Mouse (Mus musculus) spleen, adult 12 weeks (tissue): Measurements from ENCODE around the gene Hoxa1.

Source experiments
- DNase-seq: peaks from one replicate; pipeline ENCODE4 v3.0.0; 2022; ENCODE audit warnings: low spot score

The Hoxa1 gene

DNA sequence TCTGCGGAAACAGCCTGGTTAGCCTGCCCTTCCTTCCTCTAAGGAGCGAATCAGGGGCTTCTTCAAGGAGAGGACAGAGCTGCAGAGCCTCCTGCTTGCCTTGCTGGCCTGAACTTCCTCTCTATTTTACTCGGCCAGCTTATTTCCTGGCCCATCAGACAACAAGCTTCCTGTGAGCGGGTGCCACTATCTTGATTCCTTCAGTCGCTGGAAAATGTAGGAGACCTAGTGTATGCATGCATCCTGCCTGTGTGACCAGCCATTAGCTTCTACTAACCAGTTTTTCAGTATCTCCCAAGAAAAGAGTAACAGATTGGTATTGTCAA is 12.7 kb upstream of the Hoxa1 start:
- DNase-seq, result no peak

DNA sequence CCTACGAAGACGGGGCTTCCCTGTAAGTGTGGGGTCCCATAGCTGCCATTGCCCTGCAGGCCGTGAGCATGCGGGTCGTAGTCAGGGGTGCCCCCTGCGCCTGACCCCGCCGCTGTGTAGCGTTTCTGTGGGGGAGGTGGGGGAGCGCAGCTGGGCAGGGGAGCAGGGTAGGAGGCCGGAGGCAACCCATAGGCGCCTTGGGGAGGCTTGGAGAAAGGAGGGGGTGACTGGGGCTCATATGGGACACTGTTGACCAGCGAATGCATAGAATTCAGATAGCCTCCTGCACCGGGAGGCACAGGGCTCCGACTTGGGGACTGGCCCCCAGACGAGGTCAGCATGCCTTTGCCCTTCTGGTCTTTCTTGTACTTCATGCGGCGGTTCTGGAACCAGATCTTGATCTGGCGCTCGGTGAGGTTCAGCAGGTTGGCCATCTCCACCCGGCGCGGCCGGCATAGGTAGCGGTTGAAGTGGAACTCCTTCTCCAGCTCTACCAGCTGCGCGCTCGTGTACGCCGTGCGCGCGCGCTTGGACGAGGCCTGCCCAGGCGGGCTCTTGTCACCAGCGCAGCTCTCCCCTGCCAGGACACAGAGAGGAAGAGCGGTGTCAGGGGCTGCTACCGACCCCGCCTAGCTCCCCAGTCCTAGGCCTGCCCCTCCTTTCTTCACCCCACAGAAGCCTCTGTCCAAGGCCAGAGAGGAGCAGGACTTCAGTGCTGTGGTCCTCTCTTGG is 12.2 kb upstream of the Hoxa1 start:
- DNase-seq, result no peak

DNA sequence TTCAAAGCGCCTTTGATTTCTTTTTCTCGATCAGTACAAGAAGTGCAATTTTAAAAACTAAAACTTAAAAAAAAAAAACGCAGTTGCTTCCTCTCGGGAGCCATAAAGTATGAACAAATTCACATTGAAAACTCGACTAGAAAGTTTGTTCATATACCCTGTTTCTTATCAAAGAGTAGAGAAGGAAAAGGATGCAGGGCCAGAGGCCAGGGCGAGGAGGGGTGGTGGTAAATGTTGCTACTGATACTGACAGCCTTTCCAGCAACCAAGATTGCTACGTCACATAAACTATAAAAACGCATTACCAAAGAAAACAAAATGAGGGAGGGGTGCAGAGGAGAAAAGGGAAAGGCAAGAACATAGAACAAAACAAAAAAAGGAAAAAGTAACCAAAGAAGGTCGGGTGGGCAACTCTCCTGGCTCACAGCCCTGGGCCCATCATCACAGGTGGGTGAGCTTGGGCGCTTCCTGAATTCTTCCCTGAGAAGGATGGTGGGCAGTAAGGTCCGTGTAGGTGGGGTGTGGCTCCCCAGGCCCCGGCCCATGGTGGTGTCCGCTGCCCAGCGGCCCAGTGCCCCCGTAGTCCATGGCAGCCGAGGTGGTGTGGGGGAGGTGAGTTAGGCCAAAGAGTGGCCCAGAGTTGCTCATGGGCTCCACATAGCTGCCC is 11.5 kb upstream of the Hoxa1 start:
- DNase-seq, result no peak

DNA sequence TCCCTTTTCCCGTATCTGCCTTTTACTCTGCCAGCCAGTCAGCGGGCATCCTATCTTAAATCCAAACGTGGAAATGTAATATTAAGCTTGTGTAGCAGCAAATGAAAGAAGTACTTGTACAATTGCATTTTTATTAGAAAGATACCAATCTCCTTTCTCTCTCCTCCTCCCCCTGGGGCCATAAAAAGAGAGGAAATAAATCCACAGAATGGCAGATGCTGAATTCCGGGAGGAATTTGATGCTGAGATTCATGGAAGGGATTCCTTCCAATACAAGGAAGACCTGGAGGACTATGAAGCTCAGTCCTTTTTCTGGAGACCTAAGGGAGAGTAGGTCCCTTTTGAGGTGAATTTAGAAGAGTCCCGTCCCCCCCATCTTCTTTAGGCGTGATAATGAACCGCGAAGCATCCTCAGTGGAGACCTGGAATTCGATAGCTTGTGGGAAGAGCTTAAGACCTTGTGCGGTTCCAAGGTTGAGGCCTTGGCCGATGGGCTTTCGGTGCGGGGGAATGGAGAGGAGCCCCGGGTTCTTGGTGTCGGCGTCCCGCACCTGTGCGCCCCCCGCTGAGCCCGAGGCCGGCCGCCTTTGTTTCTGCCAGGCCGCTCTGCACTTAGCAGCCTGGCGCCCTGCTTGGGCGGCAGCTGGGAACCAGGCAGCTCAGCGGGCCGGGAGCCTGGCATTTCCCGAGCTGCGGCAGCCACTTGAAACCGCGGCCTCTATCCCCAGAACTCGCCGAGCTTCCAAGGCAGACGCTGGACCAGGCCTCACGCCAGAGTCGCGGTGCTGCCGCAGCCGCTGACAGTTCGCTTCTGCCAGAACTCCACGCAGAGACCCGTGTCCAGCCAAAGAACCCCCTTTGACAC is 10.3 kb upstream of the Hoxa1 start:
- DNase-seq, result no peak

DNA sequence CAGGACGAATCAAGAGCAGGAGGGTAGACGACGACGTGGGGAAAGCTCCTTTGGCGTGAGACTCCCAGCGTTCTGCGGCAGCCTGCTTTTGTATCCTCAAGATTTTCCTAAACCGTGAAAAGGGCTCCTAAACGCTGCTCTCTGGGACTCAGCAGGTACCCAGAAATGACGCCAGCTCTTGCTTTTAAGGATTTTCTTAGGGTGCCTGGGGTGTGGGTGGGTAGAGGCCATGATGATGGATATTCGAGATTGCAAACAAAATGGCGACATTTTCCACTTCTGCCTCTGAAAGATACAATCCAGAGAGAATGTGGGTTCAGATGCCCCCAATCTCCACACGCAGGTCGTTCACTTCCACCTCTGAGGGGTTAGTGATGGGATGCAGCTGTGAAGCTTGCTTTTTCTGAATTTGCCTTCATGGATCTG is 9.6 kb upstream of the Hoxa1 start:
- no peak for DNase-seq

DNA sequence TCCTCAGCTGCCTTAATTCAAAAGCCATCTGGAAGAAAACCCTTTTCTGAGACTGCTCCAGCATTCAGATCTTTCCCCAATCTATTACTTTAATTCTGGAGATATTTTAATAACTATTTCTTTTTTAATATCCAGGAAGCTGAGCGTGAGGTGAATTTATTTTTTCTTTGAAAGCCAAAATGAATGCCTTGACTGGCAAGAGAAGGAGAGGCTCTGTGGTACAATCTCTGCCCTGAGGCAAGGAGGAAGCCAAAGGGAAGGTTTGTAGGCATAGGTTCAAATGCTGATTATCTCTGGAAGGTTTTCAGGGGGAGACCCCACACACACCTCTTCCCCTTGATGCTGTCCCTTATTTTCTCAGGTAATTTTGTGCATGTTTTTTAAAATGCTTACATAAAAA is 9.1 kb upstream of the Hoxa1 start:
- DNase-seq, result no peak

DNA sequence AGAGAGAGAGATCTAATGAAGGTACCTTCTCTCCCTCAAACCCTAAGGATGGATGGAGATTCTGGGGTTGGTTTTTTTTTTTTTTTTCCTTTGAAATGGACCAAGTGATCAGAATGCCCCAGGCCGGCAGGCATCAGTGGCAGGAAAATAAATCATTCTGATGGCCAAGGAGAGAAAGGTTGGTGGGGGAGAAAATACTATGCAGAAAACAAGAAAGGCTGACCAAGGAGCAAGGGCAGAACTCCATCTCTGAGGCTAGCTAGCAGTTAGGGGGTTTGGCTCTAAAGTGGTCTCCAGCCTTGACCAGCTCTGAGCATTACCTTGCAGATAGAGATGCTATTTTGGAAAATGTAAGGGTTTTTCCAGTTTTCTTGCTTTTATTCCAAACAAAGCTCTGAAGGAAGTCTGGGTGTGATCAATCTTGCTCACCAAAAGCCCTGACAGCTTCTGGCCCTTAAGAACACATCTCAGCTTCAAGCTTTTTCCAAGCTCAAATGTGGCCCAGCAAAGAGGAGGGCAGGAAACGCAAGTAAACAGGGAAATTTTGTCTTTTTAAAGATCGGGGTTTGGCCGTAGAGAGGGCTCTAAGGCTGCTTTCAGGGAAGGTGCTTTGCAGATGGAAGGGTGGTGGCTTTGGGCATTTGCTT is 8.4 kb upstream of the Hoxa1 start:
- no peak for DNase-seq

DNA sequence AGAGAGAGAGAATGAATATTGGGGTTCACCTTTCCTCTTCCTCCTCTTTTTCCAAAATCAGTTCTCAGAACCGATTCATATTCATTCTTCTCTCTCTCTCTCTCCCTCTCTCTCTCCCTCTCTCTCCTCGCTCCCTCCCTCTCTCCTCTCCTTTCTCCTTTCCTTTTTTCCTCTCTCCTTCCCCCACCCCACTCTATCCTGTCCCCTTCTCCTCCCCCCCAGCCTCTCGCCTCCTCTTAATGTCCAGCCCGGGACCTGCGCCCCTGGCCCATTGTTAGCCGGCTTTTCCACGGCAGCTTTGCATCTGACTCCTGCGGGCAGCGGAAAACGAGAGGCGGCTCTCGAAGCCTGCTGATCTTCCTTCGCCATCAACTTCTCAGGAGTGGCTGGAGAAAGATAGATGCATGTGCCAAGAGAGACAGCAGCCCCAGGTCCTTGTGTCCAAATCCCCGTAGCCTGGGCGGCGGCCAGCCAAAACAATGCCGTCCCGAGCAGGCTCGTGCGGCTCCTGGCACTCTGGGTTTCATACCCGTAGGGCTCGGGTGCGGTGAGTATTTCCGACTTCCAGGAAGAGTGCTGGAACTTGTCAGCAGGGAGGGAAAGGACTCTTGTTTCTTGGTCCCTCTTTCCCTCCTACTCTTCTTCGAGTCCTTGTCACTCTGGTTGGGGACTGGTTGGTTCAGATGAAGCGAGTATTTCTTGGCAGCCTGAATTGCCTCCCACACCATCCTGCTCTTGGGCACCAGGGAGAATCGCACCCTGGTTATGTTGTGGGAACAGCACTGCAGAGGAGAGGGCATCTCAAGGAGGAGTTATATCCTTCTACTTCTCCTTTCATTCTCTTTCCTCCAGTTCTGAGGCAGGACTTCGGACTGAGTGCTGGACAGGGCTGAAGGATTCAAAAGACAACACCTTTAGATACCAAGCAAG is 7.6 kb upstream of the Hoxa1 start:
- DNase-seq, result no peak

DNA sequence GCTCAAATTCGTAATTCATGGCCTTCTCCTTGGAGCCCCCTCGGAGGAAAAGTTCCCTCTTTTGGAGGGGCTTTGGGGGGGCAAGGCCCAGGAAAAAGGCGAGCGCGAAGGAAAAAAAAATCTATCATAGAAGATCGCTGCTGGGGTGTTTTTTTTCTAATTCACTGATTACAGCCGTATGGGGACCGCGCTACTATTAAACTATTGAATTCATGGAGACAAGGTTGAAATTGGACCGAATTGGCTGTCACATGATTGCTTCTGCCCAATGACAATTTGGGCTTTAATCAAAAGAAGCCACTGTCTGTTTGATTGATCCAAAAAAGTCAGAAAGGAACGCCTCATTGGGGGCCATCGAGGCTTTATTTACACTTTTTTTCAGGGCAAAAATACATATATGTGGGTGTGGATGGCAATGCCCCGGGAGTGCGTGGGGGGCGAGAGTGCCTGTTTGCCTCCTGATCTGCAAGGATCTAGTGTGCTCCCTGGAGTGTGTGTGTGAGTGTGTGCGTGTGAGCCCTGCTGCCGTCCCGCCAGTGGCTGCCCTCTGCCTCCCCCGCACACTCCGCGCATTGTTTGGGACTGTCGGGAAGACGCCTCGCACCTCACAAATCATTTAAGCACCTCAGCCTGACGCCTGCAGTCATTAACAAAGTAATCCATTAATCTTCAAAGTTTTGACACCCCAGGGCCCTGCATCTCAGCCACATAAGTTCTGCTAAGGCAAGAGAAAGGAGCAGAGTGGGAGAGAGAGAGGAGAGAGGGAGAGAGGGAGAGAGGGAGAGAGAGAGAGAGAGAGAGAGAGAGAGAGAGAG is 6.7 kb upstream of the Hoxa1 start, which contains the start of gene Hoxa2:
TSS of gene Hoxa2 (minus strand) at position 206 of the 815 bp plus-strand sequence.
- no peak for DNase-seq

DNA sequence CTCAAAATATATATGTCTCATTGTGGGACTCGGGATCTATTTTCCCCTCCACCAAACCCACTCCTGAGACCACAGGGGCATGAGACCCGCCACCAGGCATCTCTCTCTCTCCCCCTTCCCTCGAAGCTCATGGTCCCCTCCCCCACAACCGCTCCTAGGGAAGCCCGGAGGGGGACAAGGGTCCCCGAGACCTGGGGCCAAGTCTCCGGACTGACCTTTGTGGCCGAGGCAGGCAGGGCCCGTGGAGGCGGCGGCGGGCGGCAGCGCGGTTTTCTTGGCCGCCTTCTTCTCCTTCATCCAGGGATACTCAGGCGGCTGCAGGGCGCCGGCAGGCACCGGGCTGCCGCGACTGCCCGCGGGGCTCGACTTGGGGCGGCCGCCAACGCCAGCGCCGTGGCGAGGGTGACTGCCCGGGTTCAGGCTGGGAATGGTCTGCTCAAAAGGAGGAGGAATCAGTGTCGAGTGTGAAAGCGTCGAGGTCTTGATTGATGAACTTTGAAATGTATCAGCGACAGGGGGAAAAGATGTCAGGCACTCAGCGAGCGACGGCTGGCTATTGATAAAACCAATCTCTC is 6.0 kb upstream of the Hoxa1 start:
- no peak for DNase-seq

DNA sequence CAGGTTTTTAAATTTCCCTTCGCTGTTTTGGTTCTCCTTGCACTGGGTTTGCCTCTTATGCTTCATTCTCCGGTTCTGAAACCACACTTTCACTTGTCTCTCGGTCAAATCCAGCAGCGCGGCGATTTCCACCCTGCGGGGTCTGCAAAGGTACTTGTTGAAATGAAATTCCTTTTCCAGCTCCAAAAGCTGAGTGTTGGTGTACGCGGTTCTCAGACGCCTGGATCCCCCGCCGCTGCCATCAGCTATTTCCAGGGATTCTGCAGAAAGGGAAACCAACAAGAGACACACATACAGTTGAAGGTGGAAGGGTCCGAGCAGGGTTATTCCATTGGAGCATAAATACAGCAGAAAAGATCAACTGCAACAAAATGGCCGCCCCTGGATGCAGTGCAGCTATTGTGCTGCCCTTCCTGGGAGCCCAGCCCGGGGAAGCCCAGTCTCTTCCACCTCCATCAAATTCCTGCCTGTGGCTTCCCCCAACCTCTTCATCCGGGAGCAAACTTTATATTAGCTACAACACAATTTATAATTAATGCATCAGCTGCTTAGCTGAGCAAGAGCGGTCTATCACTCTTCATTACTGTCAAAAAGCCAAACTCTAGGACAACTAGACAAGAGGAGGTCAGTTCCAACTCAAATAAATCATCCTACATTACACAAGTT is 5.4 kb upstream of the Hoxa1 start:
- no peak for DNase-seq

DNA sequence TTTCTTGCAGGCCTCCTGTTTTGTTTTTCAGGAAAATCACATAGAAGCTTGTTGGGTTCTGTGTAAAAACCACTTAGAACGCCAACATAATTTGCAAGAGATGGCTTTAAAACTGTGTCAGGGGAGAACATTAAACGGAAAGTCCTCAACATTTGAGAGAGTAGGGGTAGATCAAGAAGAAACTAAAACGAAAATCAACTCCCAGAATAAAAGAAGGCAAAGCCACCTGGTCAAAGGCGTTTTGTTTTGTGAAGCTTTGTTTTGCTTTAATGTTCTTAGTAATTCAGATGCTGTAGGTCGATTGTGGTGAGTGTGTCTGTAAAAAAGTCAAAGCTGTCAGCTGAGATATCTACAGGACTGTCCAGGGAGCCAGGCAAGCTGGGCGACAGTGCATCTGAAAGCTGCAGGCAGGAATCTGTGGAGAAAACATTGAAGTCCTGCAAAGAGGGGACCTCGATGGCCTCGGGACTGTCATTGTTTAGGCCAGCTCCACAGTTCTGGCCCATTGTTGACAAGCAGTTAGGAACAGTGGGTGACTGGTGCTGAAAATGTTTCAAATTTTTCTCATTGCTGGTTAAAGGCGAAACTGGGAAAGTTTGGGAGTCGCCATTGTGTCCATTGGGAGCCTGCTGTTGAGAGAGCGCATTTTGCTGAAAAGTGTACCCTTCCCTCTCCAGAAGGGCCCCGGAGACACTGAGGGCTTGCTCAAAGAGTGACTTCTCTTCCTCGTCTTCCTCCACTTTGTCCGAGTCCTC is 4.7 kb upstream of the Hoxa1 start:
- DNase-seq, result no peak

DNA sequence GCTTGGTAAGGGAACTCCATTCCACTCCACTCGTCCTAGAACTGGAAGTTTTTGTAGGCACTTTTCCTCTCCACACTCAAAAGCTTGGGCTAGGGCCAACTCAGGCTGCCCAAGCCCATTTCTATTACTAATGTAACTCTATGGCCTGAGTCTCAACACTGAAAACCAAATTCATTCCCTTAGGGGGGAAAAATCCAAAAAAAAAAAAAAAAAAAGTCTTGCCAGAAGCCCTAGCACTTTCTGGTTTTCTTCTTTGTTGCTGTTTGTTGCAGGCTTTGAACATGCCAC is 3.9 kb upstream of the Hoxa1 start:
- DNase-seq, result no peak

DNA sequence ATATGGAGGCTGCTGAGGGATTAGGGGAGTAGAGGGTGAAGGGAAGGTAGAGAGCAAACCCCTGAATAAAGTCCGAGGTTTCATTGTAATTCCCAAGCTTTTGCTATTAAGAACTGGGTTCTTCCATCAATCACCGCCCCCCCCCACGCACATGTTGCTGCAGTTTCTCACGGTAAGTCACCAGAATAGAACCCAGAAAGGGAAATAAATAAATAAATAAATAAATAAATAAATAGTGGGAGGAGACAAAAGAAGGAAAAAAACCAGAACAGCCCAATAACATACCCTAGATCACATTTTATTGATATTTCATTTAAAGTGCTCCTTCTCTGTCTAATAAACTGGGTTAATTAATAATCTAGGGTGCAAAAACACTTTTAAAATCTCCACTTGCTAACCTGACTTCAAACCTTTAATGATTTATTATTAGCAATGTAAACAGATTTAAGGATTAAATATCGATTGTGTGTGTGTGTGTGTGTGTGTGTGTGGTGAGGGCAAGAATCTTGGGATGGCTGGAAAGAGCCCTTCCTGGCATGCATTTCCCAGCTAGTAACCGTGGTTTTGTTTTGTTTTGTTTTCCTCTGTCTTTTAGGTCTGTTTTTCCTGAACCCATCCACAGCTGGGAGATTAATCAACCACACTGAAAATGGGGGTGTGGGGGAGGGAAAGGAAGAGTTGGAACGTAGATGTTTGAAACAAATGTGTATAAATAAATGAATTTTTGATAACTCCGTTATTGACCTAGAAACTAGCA is 3.4 kb upstream of the Hoxa1 start:
- DNase-seq, result no peak

DNA sequence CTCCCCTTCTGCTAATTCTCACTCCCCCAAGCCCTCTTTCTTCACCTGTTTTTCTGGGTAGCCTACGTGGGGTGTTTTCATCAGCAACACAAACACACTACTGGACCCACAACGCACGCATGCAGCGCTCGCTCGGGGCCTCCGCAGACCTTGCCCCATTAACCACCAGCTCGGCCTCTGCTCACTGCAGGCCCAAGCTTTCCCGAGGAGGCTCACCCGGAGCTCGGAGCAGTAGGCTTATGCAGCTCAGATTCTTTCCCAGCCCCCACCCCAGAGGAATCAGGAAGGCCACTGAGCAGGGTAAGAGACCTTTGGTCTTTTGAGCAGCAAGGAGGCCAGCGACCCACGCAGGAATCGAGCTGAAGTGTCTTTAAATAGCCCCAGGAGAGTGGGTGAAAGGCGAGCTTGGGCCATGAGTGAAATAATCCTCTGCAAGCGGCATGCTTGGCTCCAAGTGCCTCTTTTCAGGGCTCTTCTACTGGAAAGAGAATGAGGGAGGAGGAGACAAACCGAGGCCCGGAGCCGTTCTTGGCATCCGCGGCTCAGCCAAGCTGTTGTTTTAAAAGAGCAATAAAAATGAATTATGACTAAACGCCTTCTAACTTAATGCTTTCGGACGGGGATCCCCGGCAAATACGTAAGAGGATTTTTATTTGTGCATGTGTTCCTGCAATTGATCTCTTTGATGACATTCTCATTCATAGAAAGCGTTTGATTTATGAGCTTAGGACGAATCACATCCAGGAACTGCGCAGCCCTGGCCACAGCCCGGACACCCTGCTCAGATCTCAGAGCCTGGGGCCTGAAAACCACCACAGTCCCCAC is 2.6 kb upstream of the Hoxa1 start:
- DNase-seq, result no peak

DNA sequence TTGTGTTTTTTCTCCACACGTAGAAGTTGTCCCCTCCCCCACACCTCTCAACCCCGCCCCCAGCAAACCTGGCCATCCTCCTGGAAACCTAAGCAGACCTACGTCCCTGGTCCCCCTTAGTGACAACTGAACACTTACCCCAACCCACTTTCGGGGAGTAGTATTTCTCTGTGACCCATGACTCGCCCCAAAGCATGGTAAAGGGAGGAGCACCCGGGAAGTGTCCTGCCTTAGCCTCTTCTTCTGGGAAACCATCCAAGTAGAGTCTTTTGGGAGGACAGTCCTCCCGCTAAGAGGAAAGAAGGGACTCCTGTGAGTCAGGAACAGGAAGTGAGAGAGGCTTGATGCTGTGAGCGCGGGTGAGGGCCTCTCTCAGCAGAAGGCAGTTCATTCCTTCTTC is 1.9 kb upstream of the Hoxa1 start:
- no peak for DNase-seq

DNA sequence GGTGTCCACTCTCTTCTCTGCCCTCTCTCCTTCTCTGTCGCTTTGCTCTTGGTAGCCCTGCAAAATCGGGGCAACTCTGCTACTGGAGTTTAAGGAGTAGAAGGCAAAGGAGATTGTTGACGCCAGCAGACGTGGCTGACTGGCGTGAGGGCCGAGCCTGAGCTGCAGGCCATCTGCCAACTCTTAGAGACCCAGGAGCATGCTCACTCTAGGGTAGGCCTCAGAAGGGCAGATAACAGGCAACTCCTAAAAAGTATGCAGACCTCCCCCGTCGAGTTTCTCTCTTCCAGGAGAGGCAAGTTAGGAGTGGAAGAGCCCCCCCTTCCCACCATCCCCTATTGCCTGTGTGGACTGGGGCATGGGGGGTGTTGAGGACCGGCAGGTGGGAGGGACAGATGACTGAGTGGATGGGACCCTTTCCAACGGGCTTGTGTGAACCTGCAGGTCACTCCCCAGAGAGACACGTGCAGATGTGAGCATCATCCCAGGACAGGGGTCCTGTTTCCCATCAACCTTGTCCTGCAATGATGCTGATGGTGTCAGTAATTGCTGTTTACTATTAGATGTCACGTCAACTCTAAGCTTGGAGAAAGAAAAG is 1.1 kb upstream of the Hoxa1 start:
- no peak for DNase-seq
